Mouse (Mus musculus): ENCODE results near the gene Cda.

Cda gene

DNA sequence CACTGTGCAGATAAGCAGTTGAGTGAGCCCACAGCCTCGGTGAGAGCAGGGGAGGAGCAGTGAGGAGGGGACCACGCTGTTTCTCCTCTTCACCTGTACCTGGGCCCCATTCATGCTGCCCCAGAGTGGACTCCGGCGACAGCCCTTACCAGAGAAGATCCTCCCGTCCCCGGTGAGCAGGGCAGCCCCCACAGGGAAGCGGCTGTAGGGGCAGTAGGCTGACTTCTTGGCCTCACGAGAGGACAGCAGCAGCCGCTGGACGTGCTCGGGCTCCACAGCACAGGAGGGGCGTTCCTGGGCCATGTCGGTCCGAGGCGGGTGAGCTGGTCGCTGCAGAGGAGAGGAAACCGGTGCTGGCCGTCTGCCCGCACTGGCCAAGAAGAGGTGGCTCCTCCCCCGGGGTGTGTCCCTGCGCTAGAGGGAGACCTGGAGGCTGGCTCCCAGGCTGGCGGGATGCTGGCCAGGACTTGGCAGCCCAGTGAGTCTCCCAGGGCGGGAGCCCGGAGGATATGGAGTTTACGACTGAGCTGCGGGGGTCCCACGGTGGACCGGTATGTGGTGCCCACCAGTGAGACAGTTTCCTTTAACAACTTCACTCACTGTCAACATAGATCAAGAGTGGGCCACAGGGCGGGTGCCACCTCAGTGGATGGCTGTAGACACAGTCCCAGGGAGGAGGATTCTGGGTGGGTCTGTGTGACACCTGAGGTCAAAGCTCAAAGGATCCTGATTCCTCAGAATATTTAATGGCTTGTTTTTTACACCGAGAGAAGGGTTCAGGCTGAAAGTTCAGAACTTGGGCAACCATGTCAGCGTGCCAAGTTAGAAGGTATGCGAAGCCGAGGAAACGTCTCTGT, at the start of gene Cda:
Gene Cda, minus strand, starts transcription at position 352 of the 857 bp plus-strand sequence.
- ATAC-seq (ENCODE audit: insufficient number of reproducible peaks, low FRiP score, low TSS enrichment): peak; percentile 83

DNA sequence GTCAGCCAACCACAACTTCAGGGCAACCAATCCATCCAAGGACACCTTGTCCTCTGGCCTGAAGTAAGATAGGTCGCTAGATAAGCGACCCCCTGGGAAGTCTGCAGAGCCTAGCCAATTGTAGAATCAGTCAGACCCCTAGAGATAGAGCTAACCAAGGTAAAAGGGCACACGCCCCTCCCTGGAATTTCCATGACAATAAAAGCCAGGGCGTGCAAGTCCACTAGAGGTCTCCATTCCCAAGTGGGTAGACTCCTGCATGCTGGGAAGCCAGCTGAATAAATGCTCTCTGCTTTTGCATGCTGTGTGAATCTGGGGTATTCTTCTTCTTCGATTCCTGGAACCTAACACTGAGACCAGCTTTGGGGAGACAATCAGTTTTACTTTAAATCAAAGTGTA, 48.6 kb upstream of the Cda start:
- ATAC-seq (ENCODE audit: insufficient number of reproducible peaks, low FRiP score, low TSS enrichment): no peak

DNA sequence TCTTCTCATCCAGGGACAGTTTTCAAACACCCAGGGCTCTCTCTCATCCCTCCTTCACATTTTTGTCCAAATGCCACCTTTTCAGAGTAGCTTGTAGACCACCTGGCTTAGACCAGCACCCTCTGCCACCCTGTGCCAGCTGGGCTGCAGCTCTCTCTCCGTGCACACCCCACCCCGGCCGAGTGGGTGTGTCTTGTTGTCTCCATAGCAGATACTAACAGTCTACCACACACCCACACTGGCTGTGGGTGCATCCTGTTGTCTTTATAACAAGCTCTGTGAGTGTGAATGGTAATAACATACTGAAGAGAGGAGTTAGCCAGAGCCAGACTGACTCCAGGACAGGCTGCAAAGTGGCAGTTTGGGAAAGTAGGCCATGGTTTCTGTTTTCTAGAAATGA, 48.2 kb upstream of the Cda start:
- ATAC-seq (ENCODE audit: insufficient number of reproducible peaks, low FRiP score, low TSS enrichment): no peak

DNA sequence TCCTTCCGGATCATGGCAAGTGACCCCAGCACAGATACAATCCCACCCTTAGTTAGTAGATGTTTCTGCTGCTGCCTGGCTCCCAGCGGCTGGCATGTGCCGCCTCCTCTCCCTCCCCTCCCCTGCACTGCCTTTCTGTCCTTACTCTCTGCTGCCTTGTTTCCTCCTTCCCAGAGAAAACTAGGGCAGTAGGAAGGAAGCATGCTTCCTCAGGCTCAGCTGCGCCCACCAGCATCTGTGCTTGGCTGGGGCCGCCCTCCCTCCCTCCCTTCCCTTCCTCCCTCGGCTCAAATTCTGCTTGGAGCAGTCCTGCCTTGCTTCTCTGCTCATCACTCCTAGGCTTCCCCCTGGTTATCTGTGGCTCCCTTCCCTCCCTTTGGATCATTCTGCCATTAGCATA, 46.9 kb upstream of the Cda start:
- no peak for ATAC-seq (ENCODE audit: insufficient number of reproducible peaks, low FRiP score, low TSS enrichment)

DNA sequence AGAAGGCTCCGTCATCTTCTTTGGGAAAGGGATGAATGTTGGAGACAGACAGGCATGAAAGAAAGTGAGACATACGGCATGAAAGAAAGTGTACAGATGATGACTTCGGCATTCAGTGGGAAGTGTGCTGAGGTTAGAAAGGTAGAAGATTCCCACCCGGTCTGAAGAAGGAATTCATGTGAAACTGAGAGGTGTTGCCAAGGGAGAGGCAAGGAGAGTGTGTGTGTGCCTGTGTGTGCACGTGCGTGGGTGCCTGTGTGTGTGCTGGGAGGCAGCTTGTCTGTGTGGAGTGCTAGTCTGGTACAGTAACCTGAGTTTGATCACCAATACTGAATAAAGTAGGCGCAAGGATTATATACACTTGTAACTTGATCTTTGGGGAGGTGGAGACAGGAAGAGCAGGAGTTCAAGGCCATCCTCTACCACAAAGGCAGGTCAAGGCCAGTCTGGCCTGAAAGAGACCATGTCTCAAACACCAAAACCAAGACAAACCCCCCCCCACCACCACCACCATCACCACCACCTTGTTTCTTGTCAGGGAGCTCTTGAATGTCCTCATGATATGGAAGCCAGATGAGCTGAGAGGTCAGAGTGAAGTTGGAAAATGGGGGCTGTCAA, 43.8 kb upstream of the Cda start:
- no peak for ATAC-seq (ENCODE audit: insufficient number of reproducible peaks, low FRiP score, low TSS enrichment)

- ATAC-seq (ENCODE audit: insufficient number of reproducible peaks, low FRiP score, low TSS enrichment): no peak
Observed at GRCm38 (mm10) chr4:138411011-138411410, 43.2 kb upstream of the Cda start.

- no peak for ATAC-seq (ENCODE audit: insufficient number of reproducible peaks, low FRiP score, low TSS enrichment)
Observed at GRCm38 (mm10) chr4:138407479-138408194, 39.8 kb upstream of the Cda start.

- ATAC-seq (ENCODE audit: insufficient number of reproducible peaks, low FRiP score, low TSS enrichment): no peak
Observed at GRCm38 (mm10) chr4:138404806-138405205, 37.0 kb upstream of the Cda start.

DNA sequence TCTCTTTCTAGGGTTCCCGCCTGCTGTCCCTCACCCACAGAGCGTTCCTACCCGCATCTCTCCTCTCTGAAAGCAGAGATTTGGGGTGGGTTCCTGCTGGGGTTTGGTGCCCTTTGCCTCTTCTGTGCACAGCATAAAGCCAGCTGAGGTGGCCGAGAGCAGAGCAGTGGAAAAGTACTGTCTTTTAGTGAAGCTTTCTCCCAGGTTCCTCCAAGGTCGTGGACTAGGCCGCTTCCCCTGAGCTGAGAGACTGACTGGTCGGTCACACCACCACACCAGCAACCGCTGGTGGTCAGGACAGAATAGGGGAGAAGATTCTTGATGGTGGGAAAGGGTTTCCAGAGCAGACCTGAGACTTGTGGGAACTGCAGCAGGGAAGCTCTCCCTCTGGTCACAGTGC, 28.9 kb upstream of the Cda start:
- no peak for ATAC-seq (ENCODE audit: insufficient number of reproducible peaks, low FRiP score, low TSS enrichment)

- peak; percentile 31; the same call in 1 of the 2 replicates for ATAC-seq (ENCODE audit: insufficient number of reproducible peaks, low FRiP score, low TSS enrichment)
Observed at GRCm38 (mm10) chr4:138395971-138396645, 28.3 kb upstream of the Cda start, which contains the start of gene Fam43b. Gene Fam43b, minus strand, starts transcription at chr4:138396528.

- ATAC-seq (ENCODE audit: insufficient number of reproducible peaks, low FRiP score, low TSS enrichment): no peak; the same call in 1 of the 2 replicates
Observed at GRCm38 (mm10) chr4:138395087-138395970, 27.5 kb upstream of the Cda start.

DNA sequence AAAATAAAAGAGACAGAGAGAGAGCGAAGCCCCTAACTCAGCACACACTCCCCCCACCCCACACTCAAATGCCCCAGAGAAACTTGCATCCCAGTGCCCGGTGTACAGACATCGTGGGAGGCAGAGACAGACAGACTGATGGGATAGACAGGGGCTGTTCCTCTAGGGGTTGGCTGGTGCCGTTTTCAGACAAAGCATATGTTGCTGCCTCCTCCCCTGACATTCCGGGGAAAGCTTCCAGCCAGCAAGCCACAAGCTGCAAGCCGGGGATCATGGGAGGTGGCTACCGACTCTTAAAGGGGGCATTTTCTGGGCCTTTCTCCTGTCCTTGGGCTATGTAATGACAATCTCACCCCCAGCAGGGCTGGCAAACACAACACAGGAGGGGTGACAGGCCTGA, 25.9 kb upstream of the Cda start:
- ATAC-seq (ENCODE audit: insufficient number of reproducible peaks, low FRiP score, low TSS enrichment): no peak

GRCm38 (mm10) chr4:138383789-138384188, 16.0 kb upstream of the Cda start:
- ATAC-seq (ENCODE audit: insufficient number of reproducible peaks, low FRiP score, low TSS enrichment): no peak

DNA sequence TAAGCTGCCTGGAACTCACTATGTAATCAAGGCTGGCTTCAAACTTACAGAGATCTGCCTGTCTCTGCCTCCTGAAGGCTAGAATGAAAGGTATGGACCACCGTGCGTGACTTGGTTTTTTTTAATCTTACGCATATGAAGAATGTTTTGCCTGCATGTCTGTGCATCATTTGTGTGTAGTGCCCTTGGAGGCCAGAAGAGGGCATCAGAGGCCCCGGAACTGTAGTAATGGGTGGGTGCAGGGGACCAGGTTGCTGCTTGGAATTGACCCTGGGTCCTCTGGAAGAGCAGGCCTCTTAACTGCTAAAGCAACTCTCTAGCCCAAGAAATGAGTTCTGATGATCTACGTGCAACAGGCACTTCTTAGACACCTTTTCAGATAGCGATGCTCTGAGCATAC, 14.7 kb upstream of the Cda start:
- ATAC-seq (ENCODE audit: insufficient number of reproducible peaks, low FRiP score, low TSS enrichment): no peak

DNA sequence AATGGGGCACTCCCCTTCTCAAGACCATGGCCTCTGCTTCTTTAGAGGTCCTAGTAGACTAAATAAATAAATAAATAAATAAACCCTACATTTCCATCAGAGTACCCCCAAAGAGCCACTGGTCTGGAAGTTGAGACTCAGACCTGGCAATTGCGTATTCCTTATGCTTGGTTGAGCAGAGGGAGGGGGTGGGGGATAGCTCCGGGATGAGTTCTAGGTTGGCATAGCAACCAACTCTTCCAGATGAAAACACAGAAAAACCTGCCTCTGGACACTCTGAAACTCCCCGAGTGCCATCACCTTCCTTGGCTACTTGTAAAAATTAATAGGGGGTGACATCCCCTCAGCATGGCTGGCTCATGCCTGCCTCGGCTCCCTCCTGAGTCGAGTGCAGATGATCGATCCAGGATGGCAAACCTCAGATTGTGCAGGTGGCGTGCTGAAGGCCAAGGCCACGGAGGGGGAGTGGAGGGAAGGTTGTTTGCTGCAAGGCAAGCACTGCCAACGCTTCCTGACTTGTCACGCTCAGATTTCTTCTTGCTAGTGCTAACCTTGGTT, 12.4 kb upstream of the Cda start:
- no peak for ATAC-seq (ENCODE audit: insufficient number of reproducible peaks, low FRiP score, low TSS enrichment)

- peak; percentile 86; the same call in 1 of the 2 replicates for ATAC-seq (ENCODE audit: insufficient number of reproducible peaks, low FRiP score, low TSS enrichment)
Observed at GRCm38 (mm10) chr4:138379091-138379840, 11.5 kb upstream of the Cda start.

DNA sequence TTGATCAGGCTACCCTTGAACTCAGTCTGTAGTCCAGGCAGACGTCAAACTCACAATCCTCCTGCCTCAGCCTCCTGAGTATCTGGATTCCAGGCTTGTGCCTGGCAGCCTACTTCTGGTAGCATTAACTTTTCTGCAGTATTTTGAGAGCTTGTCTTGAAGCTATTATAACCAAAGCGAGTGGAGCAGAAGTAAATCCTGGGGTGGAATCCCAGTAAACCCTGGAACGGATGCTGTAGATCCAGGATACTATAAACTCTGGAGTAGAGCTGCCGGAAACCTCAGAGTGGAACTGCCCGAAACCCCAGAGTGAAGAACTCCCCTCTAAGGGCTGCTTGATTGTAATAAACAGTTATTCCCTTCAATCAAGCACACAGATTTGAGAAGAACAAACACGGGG, 9.7 kb upstream of the Cda start:
- no peak for ATAC-seq (ENCODE audit: insufficient number of reproducible peaks, low FRiP score, low TSS enrichment)

DNA sequence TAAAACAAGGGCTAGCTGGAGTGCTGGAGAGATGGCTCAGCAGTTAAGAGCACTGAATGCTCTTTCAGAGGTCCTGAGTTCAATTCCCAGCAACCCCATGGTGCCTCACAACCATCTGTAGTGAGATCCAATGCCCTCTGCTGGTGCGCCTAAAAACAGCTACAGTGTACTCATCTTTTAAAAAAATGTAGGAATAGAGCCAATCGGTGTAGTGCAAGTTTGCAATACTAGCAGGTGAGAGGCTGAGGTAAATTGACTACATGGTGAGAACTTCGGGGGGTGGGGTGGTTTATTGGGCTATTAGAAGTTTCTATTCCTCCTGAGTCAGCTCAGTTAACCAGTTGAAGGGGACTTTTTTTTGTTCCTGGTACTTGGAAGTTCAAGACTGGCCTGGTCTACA, 7.3 kb upstream of the Cda start:
- ATAC-seq (ENCODE audit: insufficient number of reproducible peaks, low FRiP score, low TSS enrichment): no peak

Measured in cerebellum, adult (tissue).